Mouse (Mus musculus) bone marrow, adult 2 months (tissue): ENCODE results near the gene Gm5134. TPM values are rescaled to one million over a fixed set of nuclear protein-coding genes. Genes with fewer than 3 reads are reported as not detected.

Experiments
- H3K27ac ChIP-seq: fragments of 200-500 bp; 2 replicates; pipeline ENCODE4 v1.5.1; 2012; ENCODE audit warnings: low read depth, mild to moderate bottlenecking, control low read depth, inconsistent platforms, low read length; ENCODE audit not compliant: control insufficient read depth, poor library complexity, insufficient read depth
- H3K4me1 ChIP-seq: fragments of 200-500 bp; 2 replicates; pipeline ENCODE4 v1.6.1; 2011; ENCODE audit warnings: low read length; ENCODE audit not compliant: control insufficient read depth, insufficient read depth
- H3K4me3 ChIP-seq: fragments of 200-500 bp; replicated peaks from 2 replicates; pipeline ENCODE3; 2011; ENCODE audit warnings: mild to moderate bottlenecking, low read depth, low read length, control low read depth; ENCODE audit not compliant: control insufficient read depth
- CTCF ChIP-seq: fragments of 200-500 bp; IDR thresholded peaks from 2 replicates; pipeline ENCODE4 v1.5.1; 2011; ENCODE audit warnings: low read length, control low read depth; ENCODE audit not compliant: control insufficient read depth, insufficient read depth
- POLR2A ChIP-seq: fragments of 200-500 bp; IDR thresholded peaks from 2 replicates; pipeline ENCODE4 v1.6.1; 2011; ENCODE audit warnings: low read depth, mild to moderate bottlenecking, control low read depth, low read length, borderline replicate concordance; ENCODE audit not compliant: control insufficient read depth
- WGBS: fragments of 180-500 bp; shearing (Covaris S2); methylation state at CpG from one replicate; pipeline ENCODE4 v1.1.7; 2018; 5-methylcytosine and 5-hydroxymethylcytosine counted together
- polyA plus RNA-seq: library from polyadenylated mRNA; stranded (reverse); fragments of >200 nt; gene quantifications from 2 replicates; pipeline ENCODE4 v1.2.4, GENCODE M21; 2011; ENCODE audit warnings: low replicate concordance; ENCODE audit not compliant: missing spikeins, insufficient read depth, insufficient read length

Gm5134 gene
- polyA plus RNA-seq, 1 experiment = not detected

DNA sequence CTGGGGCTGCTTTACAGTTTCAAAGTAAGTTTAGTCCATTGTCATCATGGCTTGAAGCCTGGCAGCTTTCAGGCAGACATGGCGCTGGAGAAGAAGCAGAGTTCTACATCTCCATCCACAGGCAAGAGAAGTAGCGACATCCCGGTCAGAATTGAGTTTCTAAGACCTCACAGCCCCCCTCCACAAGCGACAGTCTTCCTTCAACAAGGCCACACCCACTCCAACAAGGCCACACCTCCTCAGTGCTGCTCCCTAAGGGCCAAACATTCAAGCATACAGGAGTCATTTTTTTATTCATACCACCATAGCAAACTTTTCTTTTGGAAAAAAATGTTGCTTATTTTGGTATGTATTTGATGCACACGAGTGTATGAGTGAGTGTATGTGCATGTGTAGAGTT, 76.2 kb downstream of the Gm5134 start:
- 51% methylated on average over 5 of the region's 5 CpGs for WGBS
- no peak for TF ChIP-seq POLR2A
- no peak for TF ChIP-seq CTCF
- H3K4me1 ChIP-seq = no peaks in the 10 kb centered on the region; the same call in 1 of the 2 replicates

DNA sequence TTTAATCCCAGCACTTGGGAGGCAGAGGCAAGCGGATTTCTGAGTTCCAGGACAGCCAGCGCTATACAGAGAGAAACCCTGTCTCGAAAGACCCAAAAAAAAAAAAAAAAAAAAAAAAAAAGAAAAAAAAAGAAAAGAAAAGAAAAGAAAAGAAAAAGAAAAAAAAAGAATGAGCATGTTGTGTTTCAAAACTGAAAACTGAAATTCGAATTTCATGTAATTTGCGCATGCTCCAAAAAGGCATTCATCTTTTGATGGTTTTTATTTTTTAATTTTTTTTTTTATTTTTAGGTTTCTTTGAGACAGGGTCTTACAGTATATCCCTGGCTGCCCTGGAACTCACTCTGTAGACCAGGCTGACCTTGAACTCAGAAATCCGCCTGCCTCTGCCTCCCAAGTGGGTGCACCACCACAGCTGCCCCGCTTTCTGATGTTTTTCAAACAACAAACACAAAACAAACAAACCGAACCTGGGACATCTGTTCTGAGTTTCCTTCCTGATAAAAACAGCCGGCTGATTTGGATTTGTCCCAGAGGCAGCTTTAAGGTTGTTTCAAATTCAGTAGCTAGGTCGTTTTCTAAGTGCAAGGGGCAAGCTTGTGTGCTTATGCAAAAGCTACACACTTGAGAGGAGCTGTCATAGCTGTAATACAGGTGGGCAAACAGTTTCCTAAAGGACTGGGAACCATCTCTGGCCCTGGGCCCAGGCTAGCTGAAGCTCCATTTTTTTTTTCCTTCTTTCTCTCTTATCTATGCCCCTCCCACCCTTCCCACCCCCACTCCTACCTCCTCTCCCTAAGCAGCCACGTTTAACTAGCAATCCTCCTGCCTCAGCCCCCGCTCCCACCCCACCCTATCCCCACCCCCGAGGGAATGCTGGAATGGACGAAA, 77.4 kb downstream of the Gm5134 start:
- 43% methylated on average over 14 of the region's 14 CpGs for WGBS
- H3K27ac ChIP-seq = no peak overlapping the region
- no peak for TF ChIP-seq POLR2A
- TF ChIP-seq CTCF = no peak
- peak overlapping the region; percentile 83 for H3K4me3 ChIP-seq
- no peaks in the 10 kb centered on the region; the same call in 1 of the 2 replicates for H3K4me1 ChIP-seq

More for the DNA sequence above, 76.2 kb downstream of the Gm5134 start:
- Histone ChIP-seq H3K27ac (no peak overlapping the region), H3K4me3 (no peak overlapping the region)

DNA sequence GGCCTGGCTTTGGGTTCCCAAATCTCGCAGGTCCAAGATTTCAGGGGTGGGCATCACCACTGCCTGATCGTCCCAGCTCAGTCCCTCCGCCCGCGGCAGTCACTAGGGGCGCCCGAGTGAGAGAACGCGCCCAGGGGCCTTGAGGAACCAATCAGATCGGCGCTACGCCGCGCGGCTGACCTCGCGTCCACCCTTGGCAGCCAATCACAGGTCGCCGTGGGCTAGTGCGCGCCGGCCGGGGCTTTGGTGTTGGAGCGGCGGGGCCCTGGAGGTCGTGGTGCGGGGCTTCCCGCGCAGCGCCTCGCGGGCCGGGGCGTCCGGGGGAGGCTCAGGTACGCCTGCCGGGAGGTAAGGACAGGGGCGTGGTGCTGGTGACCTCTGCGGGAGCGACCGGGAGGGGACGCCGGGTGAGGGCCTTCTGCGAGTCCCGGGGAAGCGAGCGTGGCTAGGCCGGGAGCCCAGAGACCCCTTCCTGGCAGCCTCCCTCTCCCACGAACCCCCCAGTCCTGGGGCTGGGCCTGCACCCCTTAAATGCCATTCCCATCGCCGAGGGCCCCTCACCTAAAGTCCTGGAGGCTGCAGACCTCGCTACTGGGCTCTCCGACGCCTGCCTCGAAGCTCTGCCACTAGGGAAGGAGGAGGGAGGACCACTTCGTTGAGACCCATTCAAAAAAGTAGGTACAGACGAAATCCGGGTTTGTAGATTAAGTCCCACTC, 78.2 kb downstream of the Gm5134 start, which contains the start of gene Zfp280b:
Gene Zfp280b (plus strand): TSS at position 249 of the 717 bp plus-strand sequence.
- peak within 1 kb of the TSS; percentile 55 for H3K27ac ChIP-seq
- peak within 1 kb of the TSS; percentile 83 for H3K4me3 ChIP-seq
- WGBS = under 1% methylated on average over 58 of the region's 58 CpGs
- H3K4me1 ChIP-seq = no peaks in the 10 kb centered on the region; the same call in 1 of the 2 replicates
- peak; percentile 52; the same call in 1 of the 2 replicates for TF ChIP-seq POLR2A
- TF ChIP-seq CTCF = peak; percentile 78

DNA sequence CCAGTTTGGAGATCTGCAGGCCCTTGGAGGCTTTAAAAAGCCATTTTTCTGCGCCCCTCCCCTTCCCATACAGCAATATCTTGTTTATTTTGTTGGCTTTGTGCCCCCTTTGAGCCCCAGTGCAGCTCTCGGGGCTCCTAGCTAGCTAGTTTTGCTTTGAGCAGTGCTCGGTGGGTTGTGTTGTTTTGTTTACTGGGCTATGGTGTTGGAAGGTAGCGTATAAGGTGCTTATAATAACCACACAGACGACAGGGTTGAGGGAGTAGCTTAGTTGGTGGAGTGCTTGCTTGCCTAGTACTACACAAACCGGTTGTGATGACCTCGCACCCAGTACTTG, 78.8 kb downstream of the Gm5134 start:
- Histone ChIP-seq H3K27ac (no peak overlapping the region), H3K4me3 (peak overlapping the region; percentile 83), H3K4me1 (no peaks in the 10 kb centered on the region; the same call in 1 of the 2 replicates)
- TF ChIP-seq POLR2A = no peak
- TF ChIP-seq CTCF = no peak
- WGBS = 18% methylated on average over 7 of the region's 7 CpGs

DNA sequence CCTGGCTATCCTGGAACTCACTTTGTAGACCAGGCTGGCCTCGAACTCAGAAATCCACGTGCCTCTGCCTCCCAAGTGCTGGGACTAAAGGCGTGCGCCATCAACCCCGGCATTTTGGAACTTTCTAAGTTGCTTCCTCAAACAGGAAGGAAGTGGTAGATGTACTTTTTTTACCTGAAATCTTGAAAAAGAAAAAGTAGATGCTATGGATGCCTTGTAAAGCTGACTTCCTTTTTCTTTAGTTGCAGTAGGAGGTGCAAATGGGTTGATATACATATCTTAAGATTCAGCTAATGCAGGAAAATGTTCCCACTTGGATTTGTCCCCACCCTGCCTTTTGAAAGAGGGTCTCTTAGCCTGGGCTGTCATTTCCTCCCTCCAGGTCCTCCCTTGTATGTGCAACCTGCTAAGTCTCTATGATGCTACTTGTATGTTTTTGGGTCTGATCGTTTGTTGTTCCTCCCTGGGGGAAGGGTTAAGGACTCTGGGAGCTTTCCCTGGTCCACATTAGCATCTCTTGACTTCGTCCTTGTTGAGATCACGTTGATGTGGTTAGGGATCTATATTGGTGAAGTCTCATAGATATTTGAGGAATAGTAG, 79.8 kb downstream of the Gm5134 start:
- Histone ChIP-seq H3K4me3 (no peak overlapping the region), H3K27ac (no peak overlapping the region), H3K4me1 (no peaks in the 10 kb centered on the region; the same call in 1 of the 2 replicates)
- no peak for TF ChIP-seq CTCF
- TF ChIP-seq POLR2A = no peak
- WGBS = 57% methylated on average over 8 of the region's 8 CpGs

DNA sequence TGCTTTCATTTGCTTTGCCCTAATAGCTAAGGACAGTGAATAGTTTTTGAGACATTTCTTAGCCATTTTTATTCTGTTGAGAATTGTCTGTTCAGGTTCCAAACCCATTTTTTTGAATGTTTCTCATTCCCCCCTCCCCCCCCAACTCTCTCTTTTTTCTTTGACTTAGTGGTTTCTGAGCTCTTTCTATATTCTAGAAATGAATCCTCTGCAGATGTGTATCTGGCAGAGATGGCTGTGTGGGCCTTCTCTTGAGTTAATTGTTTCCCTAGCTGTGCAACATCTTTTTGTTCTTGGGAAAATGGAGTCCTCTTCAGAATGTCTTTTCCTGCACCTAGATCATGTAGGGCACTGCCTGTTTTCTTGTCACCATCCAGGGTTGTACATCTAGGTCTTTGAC, 81.0 kb downstream of the Gm5134 start:
- TF ChIP-seq POLR2A = no peak
- H3K4me3 ChIP-seq = no peak overlapping the region
- H3K27ac ChIP-seq = no peak overlapping the region
- no peaks in the 10 kb centered on the region; the same call in 1 of the 2 replicates for H3K4me1 ChIP-seq

DNA sequence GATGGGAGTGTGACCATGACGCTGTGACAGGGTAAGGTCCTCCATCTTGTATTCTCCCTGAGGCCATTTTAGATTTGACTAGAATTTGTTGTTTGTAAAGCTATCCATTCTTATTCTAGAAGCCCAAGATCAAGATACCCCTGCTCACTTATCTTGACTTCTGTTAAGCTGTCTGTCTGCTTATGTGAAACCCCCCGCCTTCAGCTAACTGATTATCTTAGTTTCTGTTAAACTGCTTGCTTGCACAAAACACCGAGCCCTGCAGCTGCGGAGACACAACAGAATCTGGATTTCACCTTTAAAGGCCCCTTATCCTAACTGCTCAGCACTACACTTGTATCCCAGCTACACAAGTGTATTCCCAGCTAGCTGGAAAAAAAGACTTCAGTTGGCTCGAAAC, 82.6 kb downstream of the Gm5134 start:
- Histone ChIP-seq H3K27ac (no peak overlapping the region), H3K4me1 (no peaks in the 10 kb centered on the region; the same call in 1 of the 2 replicates), H3K4me3 (no peak overlapping the region)
- 80% methylated on average over 5 of the region's 5 CpGs for WGBS
- TF ChIP-seq CTCF (no peak), POLR2A (no peak)

DNA sequence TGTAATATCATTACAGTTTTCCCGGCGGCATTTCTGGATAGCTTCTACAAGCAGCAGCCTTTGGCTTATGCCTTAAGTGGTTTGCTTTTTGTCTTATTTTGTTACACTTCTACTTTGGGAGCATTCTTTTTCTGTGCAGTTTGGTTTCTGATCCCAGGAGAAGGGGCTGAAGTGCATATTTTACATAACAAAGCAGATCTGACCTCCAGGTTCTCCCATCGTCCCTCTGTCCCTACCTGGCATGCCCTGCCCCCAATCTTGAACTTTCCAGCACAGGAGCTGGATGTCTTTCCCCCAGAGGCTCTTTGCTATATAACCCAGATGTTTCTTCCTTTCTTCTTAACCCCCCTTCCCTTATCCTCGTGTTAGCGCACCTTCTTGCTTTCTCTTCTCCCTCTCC, 91.0 kb downstream of the Gm5134 start:
- 69% methylated on average over 5 of the region's 5 CpGs for WGBS
- Histone ChIP-seq H3K27ac (no peak overlapping the region), H3K4me1 (no peaks in the 10 kb centered on the region), H3K4me3 (no peak overlapping the region)
- TF ChIP-seq CTCF = no peak
- TF ChIP-seq POLR2A = no peak
